Mouse (Mus musculus): Measurements from ENCODE around the gene Fblim1.

GRCm38 (mm10) chr4:141632111-141632873 lies 26.4 kb upstream of the Fblim1 start:
- TF ChIP-seq CTCF (IDR thresholded peaks at IDR 0.05; ENCODE audit: extremely low read depth, insufficient read depth, low read length): no peak
- TF ChIP-seq POLR2A (IDR thresholded peaks at IDR 0.05; ENCODE audit: extremely low read depth, insufficient read depth, low read length): no peak

All from cortical plate, adult 2 months (tissue).